Mouse (Mus musculus) lung, adult 2 months (tissue): Measurements from ENCODE around the gene Fam216b. TPM values are rescaled to one million over a fixed set of nuclear protein-coding genes. Genes with fewer than 3 reads are reported as not detected.

Experiments
- DNase-seq: peaks from one replicate; pipeline ENCODE4 v3.0.0; 2022
- H3K4me1 ChIP-seq: fragments of 200-500 bp; 2 replicates; pipeline ENCODE4 v1.6.1; 2011; ENCODE audit warnings: low read length; ENCODE audit not compliant: control insufficient read depth, insufficient read depth
- H3K4me3 ChIP-seq: fragments of 200-500 bp; replicated peaks from 2 replicates; pipeline ENCODE3; 2011; ENCODE audit warnings: low read depth, mild to moderate bottlenecking, control low read depth, low read length; ENCODE audit errors: extremely low read depth
- CTCF ChIP-seq: fragments of 200-500 bp; IDR thresholded peaks from 2 replicates; pipeline ENCODE4 v1.5.1; 2011; ENCODE audit warnings: mild to moderate bottlenecking, low read length, control low read depth; ENCODE audit not compliant: insufficient read depth
- POLR2A ChIP-seq: fragments of 200-500 bp; IDR thresholded peaks from 2 replicates; pipeline ENCODE4 v1.6.1; 2011; ENCODE audit warnings: low read depth, mild to moderate bottlenecking, control low read depth, low read length, borderline replicate concordance; ENCODE audit errors: extremely low read depth
- WGBS: fragments of 180-500 bp; shearing (Covaris S2); methylation state at CpG from one replicate; pipeline ENCODE4 v1.1.7; 2018; 5-methylcytosine and 5-hydroxymethylcytosine counted together
- polyA plus RNA-seq: library from polyadenylated mRNA; depleted of rRNA; stranded (reverse); fragments of >200 nt; gene quantifications from 2 replicates; pipeline ENCODE4 v1.2.3, GENCODE M21; 2012; rRNA removed

Gene Fam216b
- polyA plus RNA-seq, 1 experiment, result 5.5 TPM

DNA sequence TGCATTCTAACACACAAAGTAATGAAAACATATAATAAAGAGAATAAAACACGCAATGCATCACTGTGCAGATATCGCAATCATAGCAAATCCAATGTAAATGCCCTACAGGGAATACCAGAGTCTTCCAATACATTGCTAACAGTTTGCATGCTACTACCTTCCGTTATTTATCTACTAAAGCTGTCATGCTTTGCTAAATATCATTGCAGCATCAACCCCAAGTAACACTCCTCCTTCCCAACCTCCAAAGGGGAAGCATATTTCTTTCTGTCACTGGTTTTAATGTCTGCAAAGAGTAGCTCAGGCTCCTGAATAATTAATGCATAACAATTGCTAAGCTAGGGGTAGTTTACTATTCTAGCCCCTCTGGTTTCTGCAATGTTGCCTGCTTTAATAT lies 40.5 kb downstream of the Fam216b start:
- 89% methylated on average over 3 of the region's 3 CpGs for WGBS
- DNase-seq, result no peak
- no peak for TF ChIP-seq POLR2A
- TF ChIP-seq CTCF, result no peak
- Histone ChIP-seq H3K4me1 (peaks cover 3% of the 10 kb centered on the region; the same call in 1 of the 2 replicates), H3K4me3 (no peak overlapping the region)

DNA sequence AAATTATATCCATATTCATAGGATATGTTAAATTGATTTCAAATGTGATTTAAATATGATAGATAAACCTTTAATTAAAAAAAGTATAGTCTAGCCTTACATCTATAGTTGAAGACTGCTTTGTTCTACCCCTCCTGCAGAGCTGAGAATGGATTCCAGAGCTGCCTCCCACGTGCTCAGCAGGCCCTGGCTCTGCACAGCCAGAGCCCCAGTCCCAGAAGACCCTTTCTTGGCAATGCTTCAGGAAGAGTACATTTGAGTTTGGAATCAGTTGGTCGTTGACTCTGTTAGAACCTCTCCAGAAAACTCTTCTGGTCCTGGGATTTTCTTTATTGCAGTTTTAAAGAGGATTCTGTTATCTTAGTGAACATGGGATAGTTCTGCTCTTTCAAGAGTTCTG lies 45.7 kb downstream of the Fam216b start:
- no peak for DNase-seq
- no peak for TF ChIP-seq POLR2A
- TF ChIP-seq CTCF, result no peak
- no peaks in the 10 kb centered on the region for H3K4me1 ChIP-seq
- no peak overlapping the region for H3K4me3 ChIP-seq
- WGBS, result 30% methylated on average over 2 of the region's 2 CpGs

DNA sequence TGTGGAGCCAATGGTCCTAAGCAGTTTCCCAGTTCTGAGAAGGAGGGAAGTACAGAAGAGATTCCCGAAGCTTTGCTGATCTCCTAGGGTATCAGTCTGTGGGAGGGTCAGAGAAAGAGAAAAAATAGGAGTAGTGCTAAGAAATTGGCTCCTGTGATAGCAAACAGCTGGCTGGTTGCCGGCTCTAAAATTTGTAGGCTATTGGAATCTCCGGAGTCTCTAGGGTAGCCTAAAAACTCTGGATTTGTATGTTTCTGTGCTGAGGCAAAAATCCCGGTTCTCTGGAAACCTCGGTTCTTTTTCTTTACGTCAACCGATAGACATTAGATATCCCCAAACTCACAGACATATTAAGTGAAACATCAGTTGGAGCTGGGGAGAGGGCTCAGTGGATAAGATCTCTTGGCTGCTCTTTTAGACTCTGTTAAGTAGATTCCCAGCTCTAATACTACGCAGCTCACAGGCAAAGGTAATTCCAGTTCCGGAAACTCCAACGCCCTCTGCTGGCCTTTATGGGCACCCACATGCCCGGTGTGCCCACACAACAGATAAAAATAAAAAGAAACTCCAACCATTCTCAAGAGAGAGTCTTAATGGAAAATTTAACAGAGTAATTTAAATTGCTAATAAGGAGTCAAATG lies 46.8 kb downstream of the Fam216b start:
- no peak for TF ChIP-seq POLR2A
- TF ChIP-seq CTCF, result no peak
- Histone ChIP-seq H3K4me3 (no peak overlapping the region), H3K4me1 (no peaks in the 10 kb centered on the region)
- WGBS, result 72% methylated on average over 11 of the region's 11 CpGs
- DNase-seq, result no peak

DNA sequence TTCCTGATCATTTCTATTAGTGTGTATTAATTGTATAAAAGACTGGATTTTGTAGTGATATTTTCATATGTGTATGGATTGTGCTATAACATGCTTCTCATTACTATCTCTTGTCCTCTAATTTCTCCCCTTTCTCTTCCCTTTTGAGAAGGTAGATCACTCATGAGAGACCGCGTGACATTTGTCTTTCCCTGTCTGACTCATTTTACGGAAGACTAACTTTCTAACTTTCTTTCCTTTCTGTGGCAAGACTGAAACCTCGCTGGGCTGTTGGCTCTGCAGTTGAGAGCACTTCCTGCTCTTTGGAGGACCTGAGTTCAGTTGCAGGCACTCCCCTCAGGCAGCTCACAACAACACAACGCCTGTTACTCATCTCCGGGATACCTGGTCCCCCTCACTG lies 48.2 kb downstream of the Fam216b start:
- no peak for TF ChIP-seq POLR2A
- no peak for TF ChIP-seq CTCF
- DNase-seq, result no peak
- Histone ChIP-seq H3K4me3 (no peak overlapping the region), H3K4me1 (no peaks in the 10 kb centered on the region)
- WGBS, result 76% methylated on average over 6 of the region's 6 CpGs

- WGBS, result 73% methylated on average over 8 of the region's 8 CpGs
- H3K4me3 ChIP-seq, result no peak overlapping the region
- no peak for TF ChIP-seq POLR2A
- TF ChIP-seq CTCF, result no peak
Measured at GRCm38 (mm10) chr14:78038876-78039275, 49.9 kb downstream of the Fam216b start.

More at GRCm38 (mm10) chr14:78038876-78039275, 49.9 kb downstream of the Fam216b start:
- DNase-seq, result no peak
- H3K4me1 ChIP-seq, result no peaks in the 10 kb centered on the region

Other genes with a start within 250 kb of the Fam216b start
- 4.4 and 4.7 TPM in 2 replicates for gene Dnajc15, start 213.9 kb downstream of the Fam216b start, polyA plus RNA-seq
- gene Epsti1, start 184.8 kb downstream of the Fam216b start, polyA plus RNA-seq, result 4.0 and 4.2 TPM in 2 replicates
- gene Tnfsf11, start 219.0 kb upstream of the Fam216b start, polyA plus RNA-seq, result 0.08 and 0.09 TPM in 2 replicates